Mouse (Mus musculus) heart, adult 18-20 months (tissue): ENCODE measurements around the gene Cbx1. TPM values are rescaled to one million over a fixed set of nuclear protein-coding genes. Genes with fewer than 3 reads are reported as not detected.
A peak's percentile ranks its signal among the peaks of the same experiment; 100 is the strongest.
"Not testable (repeated sequence)": the region's sequence is repeated elsewhere in the genome, so short reads cannot be mapped to it uniquely, and the experiment has no call there.

Experiments
- DNase-seq, 2 experiments: peaks; one replicate each; pipeline ENCODE4 v3.0.0; 2021 to 2022; ENCODE audit warnings: mixed read lengths in 1 of 2
- microRNA-seq, 2 experiments: library from miRNA; unstranded; fragments of <30 nt; microRNA quantifications; one replicate each; pipeline ENCODE4 v1.2.0; 2022
- total RNA-seq, 2 experiments: library from RNA; stranded (reverse); gene quantifications; 2 replicates each; pipeline ENCODE4 v1.2.3; 2021

The Cbx1 gene
- total RNA-seq, 2 experiments from 2014 or later: 35.7 TPM

DNA sequence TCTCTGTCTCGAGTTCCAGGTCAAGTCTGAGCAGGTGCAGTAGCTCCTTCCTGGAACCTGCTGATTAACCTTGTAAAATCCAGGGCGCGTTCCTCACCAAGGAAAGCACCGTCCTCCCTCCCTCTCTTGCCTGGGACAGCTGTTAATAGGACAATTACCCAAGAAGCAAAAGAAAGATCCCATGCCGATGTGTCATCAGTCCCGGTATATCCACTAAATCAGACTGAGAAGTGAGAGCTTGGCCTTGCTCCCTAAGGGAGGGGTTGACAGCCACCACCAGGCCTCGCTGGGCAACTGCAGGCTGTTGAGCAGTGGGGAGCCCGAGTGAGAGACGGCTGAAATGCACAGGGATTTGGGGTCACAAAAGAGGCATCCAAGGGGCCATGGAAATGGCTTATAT, 48.4 kb downstream of the Cbx1 start:
- DNase-seq: no peak

DNA sequence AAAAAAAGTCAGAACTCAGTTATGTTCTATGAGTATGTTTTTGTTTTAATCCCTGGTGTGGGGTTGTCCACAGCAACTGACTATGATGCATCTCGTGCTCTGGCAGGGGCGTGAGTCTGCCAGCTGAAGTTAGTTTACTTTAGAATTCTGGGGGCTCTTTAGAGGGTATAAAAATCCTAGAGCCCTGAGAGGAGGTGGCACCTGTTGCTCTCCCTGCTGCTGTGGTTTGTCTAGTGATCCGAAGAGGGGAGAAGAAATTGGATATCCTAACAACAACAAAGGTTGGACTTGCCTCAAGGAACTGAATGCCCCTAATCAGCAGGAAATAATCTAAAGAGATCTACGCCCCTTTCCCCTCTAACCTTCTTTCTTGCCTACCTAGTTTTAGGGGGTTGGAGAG, 49.4 kb downstream of the Cbx1 start:
- no peak for DNase-seq

GRCm38 (mm10) chr11:96839428-96839827, 50.5 kb downstream of the Cbx1 start:
- no peak for DNase-seq

DNA sequence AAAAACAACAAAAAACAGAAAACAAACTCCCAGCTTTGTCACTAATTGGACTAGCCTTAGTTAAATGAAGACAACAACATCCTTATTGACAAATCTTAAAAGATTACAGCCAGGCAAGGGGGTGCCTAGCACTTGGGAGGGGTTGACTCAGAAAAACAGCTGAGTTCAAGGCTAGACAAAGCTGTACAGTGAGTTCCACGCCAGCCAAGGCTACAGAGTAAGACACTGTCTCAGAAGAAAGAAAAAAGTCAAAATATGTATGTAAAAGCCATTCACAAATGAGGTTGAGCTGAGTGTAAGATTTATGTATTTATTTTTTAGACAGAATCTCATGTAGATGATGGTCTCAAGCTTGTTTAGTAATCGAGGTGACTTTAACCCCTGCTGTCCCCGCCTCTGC, 51.0 kb downstream of the Cbx1 start:
- DNase-seq: no peak

GRCm38 (mm10) chr11:96840290-96840689, 51.4 kb downstream of the Cbx1 start:
- DNase-seq: no peak

GRCm38 (mm10) chr11:96843627-96844026, 54.7 kb downstream of the Cbx1 start:
- DNase-seq: no peak

DNA sequence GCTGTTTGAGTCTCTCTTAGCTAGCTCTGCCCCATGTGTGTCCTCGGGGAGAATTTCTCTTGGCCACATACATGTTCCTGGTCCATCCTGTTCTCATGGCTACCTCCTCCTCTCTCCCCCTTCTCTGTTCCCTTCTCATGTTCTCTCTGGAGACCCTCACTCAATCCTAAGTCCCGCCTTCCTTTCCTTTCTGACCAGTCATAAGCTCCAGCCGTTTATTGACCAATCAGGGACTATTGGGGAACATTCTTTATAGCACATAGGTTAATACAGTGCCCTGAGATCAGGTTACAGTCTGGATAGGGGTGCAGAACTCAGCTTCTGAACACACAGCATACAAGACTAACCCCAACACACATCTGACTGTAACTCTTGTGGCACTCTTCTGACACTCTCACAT, 58.3 kb downstream of the Cbx1 start:
- DNase-seq: no peak

DNA sequence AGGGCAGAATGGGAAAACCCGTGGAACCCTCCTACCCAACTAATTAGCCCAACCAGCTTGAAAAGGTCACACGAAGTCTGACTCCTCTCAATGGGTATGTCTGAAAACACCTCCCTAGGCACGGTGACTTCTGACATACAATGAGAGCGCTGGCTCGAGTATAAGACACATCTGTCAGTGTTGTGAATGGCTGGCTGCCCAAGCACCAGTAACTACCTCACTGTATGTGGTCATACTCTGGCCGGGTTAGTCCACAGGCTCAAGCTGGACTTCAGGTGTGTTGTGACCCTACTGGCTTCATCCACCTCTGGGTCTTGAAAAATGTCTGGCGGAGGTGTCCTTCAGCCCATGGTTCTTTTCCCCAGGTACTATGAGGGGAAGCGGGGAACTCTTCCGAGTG, 59.8 kb downstream of the Cbx1 start:
- DNase-seq: no peak

DNA sequence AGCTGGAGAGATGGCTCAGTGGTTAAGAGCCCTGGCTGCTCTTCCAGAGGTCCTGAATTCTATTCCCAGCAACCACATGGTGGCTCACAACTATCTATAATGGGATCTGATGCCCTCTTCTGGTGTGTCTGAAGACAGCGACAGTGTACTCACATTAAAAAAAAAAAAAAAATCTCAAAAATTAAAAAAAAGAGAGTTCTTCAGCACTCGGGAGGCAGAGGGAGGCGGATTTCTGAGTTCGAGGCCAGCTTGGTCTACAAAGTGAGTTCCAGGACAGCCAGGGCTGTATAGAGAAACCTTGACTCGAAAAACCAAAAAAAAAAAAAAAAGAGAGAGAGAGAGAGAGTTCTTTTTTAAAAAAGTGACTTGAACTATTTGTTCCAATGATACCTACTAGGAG, 60.2 kb downstream of the Cbx1 start:
- not testable (repeated sequence) for DNase-seq

- peak; percentile 63 to 77 for DNase-seq
These were observed 60.9 kb downstream of the Cbx1 start, which contains the start of gene Copz2 for GRCm38 (mm10) chr11:96849681-96850467. Gene Copz2 (plus strand): TSS chr11:96849870.

DNA sequence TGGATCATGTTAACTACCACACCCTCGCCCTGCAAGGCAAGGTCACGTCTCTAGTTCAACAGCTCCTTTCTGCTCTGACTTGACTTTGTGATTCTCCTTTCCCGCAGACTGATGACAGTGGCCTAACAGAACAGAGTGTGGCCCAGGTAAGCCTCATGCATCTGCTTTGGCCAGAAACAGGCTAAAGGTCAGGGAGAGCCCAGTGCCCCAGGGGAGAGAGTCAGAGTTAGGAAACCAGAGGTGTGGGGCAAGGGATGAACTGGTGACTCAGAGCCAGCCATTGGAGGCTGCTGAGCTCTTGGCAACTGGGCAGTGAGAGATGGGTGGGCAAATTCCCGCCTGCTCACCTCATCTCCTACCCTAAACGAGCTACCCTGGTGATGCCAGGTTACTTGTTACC, 68.5 kb downstream of the Cbx1 start:
- DNase-seq: no peak

Small RNAs within 50 kb of the gene (microRNA-seq; reads per million reads assigned to microRNA genes)
- gene Mir152: 108 to 360 reads per million in 2 experiments

Other genes with a start within 250 kb of the Cbx1 start
- 10 to 100 TPM in 1 of 2 experiments, 1 to 10 TPM in 1; 9.9 to 15.2 TPM for gene Snx11, start 11.6 kb upstream of the Cbx1 start, total RNA-seq
- 100 to 1,000 TPM; 458 to 487 TPM for gene Nfe2l1, start 40.8 kb downstream of the Cbx1 start, total RNA-seq
- gene Copz2, start 60.7 kb downstream of the Cbx1 start, total RNA-seq: 10 to 100 TPM; 35.5 to 37.3 TPM
- gene Cdk5rap3, start 127.4 kb downstream of the Cbx1 start, total RNA-seq: 10 to 100 TPM; 23.4 to 25.1 TPM
- 1 to 10 TPM in 1 of 2 experiments, under 1 TPM in 1; 0.79 to 2.2 TPM for gene Prr15l, start 139.0 kb downstream of the Cbx1 start, total RNA-seq
- 10 to 100 TPM; 16.7 to 17.4 TPM for gene Pnpo, start 154.9 kb downstream of the Cbx1 start, total RNA-seq
- gene Sp2, start 193.8 kb downstream of the Cbx1 start, total RNA-seq: 10 to 100 TPM in 1 of 2 experiments, 1 to 10 TPM in 1; 7.4 to 10.3 TPM
- under 1 TPM in 1 of 2 experiments, not detected in 1; 0.21 TPM for gene Sp6, start 224.3 kb downstream of the Cbx1 start, total RNA-seq
- 10 to 100 TPM; 15.4 TPM for gene Scrn2, start 240.8 kb downstream of the Cbx1 start, total RNA-seq